Mouse (Mus musculus) small intestine, adult 2 months (tissue): Measurements from ENCODE around the gene Maml3. TPM values are rescaled to one million over a fixed set of nuclear protein-coding genes. Genes with fewer than 3 reads are reported as not detected.

ENCODE experiments used
- H3K27ac ChIP-seq: fragments of 200-500 bp; 2 replicates; pipeline ENCODE4 v1.5.1; 2012; ENCODE audit warnings: low read depth, low read length, control low read depth, inconsistent platforms; ENCODE audit not compliant: insufficient read depth
- H3K27me3 ChIP-seq: fragments of 200-500 bp; 2 replicates; pipeline ENCODE4 v1.6.1; 2012; ENCODE audit warnings: mild to moderate bottlenecking, moderate library complexity, low read length, inconsistent platforms; ENCODE audit not compliant: control insufficient read depth, insufficient read depth
- H3K36me3 ChIP-seq: fragments of 200-500 bp; 2 replicates; pipeline ENCODE4 v1.6.1; 2012; ENCODE audit warnings: mild to moderate bottlenecking, low read length, control low read depth, inconsistent platforms; ENCODE audit not compliant: control insufficient read depth, insufficient read depth
- H3K4me1 ChIP-seq: fragments of 200-500 bp; 2 replicates; pipeline ENCODE4 v1.6.1; 2012; ENCODE audit warnings: low read length, inconsistent platforms, mixed read lengths; ENCODE audit not compliant: control insufficient read depth, insufficient read depth, insufficient read length
- H3K4me3 ChIP-seq: fragments of 200-500 bp; 2 replicates; pipeline ENCODE4 v1.5.1; 2012; ENCODE audit warnings: low read depth, mild to moderate bottlenecking, control low read depth, inconsistent platforms, low read length, moderate library complexity
- CTCF ChIP-seq: fragments of 200-500 bp; IDR thresholded peaks from 2 replicates; pipeline ENCODE4 v1.5.1; 2012; ENCODE audit warnings: low read depth, mild to moderate bottlenecking, control low read depth, inconsistent platforms, low read length, moderate library complexity, mixed read lengths; ENCODE audit not compliant: insufficient replicate concordance, insufficient read length; ENCODE audit errors: extremely low read depth
- POLR2A ChIP-seq: fragments of 200-500 bp; IDR thresholded peaks from 2 replicates; pipeline ENCODE4 v1.6.1; 2012; ENCODE audit warnings: low read depth, mild to moderate bottlenecking, control low read depth, inconsistent platforms, low read length, moderate library complexity
- WGBS: fragments of 180-500 bp; shearing (Covaris S2); methylation state at CpG from one replicate; pipeline ENCODE4 v1.1.7; 2018; 5-methylcytosine and 5-hydroxymethylcytosine counted together
- polyA plus RNA-seq: library from polyadenylated mRNA; depleted of rRNA; stranded (reverse); fragments of >200 nt; gene quantifications from 2 replicates; pipeline ENCODE4 v1.2.3, GENCODE M21; 2012

Maml3 gene
- polyA plus RNA-seq, 1 experiment: 3.2 TPM

- H3K4me3 ChIP-seq: no peak overlapping the region
- no peaks in the 10 kb centered on the region for H3K36me3 ChIP-seq
- H3K27ac ChIP-seq: no peak overlapping the region
- no peaks in the 10 kb centered on the region for H3K27me3 ChIP-seq
- no peak for TF ChIP-seq CTCF
- 94% methylated on average over 10 of the region's 10 CpGs for WGBS
- peaks cover 2% of the 10 kb centered on the region; the same call in 1 of the 2 replicates for H3K4me1 ChIP-seq
These were observed 250.7 kb downstream of the Maml3 start for GRCm38 (mm10) chr3:51854152-51854551.

- H3K4me3 ChIP-seq: no peak overlapping the region
- no peak overlapping the region for H3K27ac ChIP-seq
- no peaks in the 10 kb centered on the region for H3K27me3 ChIP-seq
- H3K4me1 ChIP-seq: peaks cover 2% of the 10 kb centered on the region; the same call in 1 of the 2 replicates
- 91% methylated on average over 7 of the region's 7 CpGs for WGBS
- no peaks in the 10 kb centered on the region for H3K36me3 ChIP-seq
- TF ChIP-seq CTCF: no peak
- TF ChIP-seq POLR2A: no peak
These were observed 251.3 kb downstream of the Maml3 start for GRCm38 (mm10) chr3:51853610-51854009.

DNA sequence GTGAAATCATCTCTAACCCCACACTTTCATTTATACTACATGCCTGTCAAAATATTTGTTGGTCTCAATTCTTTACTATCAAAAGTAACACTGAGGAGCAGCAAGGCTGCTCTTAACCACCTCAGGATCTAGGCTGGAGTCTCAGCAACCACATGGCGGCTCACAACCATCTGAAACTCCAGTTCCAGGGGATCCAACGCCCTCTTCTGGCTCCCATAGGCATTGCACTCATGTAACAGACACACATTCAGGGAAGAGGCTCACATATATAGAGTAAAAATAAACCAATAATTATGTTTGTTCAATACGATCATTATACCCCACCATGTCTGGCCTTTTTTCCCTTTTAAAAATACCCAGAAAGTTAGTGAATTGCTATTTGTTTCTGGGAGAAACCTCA is 252.2 kb downstream of the Maml3 start:
- Histone ChIP-seq H3K4me1 (peaks cover 2% of the 10 kb centered on the region; the same call in 1 of the 2 replicates), H3K27me3 (no peaks in the 10 kb centered on the region), H3K36me3 (no peaks in the 10 kb centered on the region), H3K27ac (no peak overlapping the region), H3K4me3 (no peak overlapping the region)
- WGBS: 80% methylated on average over 3 of the region's 3 CpGs
- TF ChIP-seq CTCF: no peak
- no peak for TF ChIP-seq POLR2A

DNA sequence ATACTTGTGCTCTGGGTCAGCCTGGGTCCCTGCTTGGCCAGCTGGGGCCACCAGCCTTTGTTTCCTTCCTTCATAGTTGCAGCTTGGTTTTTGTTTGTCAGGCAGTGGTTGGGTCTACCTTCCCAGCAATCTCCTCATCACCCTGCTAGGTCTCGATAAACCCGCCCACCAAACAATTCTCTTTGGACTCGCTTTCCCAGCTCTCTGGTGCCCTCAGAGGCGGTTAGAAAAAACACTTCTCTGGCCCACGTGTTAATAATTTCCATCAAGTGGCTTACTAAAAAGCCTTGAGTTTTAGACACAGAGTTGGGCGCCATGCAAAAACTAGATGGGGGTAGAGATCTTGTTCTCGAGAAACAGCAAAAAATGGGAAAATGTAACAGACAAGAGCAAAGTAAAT is 253.3 kb downstream of the Maml3 start:
- TF ChIP-seq CTCF: no peak
- no peak for TF ChIP-seq POLR2A
- WGBS: 76% methylated on average over 7 of the region's 7 CpGs
- no peaks in the 10 kb centered on the region for H3K27me3 ChIP-seq
- peaks cover 4% of the 10 kb centered on the region; the same call in 1 of the 2 replicates for H3K4me1 ChIP-seq
- H3K27ac ChIP-seq: no peak overlapping the region
- H3K36me3 ChIP-seq: no peaks in the 10 kb centered on the region
- no peak overlapping the region for H3K4me3 ChIP-seq

- no peak overlapping the region for H3K27ac ChIP-seq
- 45% methylated on average over 6 of the region's 6 CpGs for WGBS
These were observed 255.4 kb downstream of the Maml3 start for GRCm38 (mm10) chr3:51849462-51849861.

DNA sequence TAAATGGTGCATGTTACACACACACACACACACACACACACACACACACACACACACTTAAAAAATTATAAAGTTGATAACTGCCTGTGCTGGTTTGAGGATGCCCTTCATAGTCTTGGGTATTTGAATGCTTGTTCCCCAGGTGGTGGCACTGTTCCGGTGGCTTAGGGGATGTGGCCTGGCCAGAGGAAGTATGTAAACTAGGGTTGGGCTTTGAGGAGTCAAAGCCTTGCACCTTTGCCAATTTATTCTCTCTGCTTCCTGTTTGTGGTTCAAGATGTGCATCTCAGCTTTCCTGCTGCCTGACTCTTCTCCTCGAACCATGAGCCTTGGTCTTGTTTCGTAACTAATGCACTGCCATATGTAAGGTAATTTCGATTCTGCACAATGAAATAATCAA is 257.6 kb downstream of the Maml3 start:
- H3K36me3 ChIP-seq: no peaks in the 10 kb centered on the region
- no peaks in the 10 kb centered on the region for H3K27me3 ChIP-seq
- no peak overlapping the region for H3K4me3 ChIP-seq
- 85% methylated on average over 4 of the region's 4 CpGs for WGBS
- H3K27ac ChIP-seq: no peak overlapping the region
- H3K4me1 ChIP-seq: peaks cover 14% of the 10 kb centered on the region
- TF ChIP-seq CTCF: no peak
- no peak for TF ChIP-seq POLR2A

More at GRCm38 (mm10) chr3:51849462-51849861, 255.4 kb downstream of the Maml3 start:
- H3K4me1 ChIP-seq: peaks cover 11% of the 10 kb centered on the region; the same call in 1 of the 2 replicates
- H3K36me3 ChIP-seq: no peaks in the 10 kb centered on the region
- H3K27me3 ChIP-seq: no peaks in the 10 kb centered on the region
- H3K4me3 ChIP-seq: no peak overlapping the region
- TF ChIP-seq CTCF (no peak), POLR2A (no peak)

DNA sequence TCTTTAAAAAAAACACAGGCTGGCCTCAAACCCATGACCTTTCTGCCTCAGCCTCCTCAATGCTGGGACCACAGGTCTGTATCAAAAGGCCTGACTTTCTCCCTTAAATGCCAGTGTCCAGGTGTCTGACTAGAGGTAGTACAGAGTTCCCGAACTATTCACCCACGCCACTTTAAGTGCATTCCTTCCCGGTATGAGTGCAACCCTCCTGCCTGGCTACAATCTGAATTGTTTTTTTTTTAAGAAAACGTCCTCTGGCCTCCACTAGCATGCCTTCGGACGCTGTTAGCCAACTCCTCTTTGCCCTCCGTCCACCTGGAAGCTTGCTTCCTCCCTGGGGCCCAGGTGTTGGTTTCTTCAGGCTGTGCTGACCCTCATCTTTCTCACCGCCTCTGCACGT is 260.6 kb downstream of the Maml3 start:
- Histone ChIP-seq H3K36me3 (no peaks in the 10 kb centered on the region), H3K4me1 (peaks cover 21% of the 10 kb centered on the region), H3K4me3 (no peak overlapping the region), H3K27ac (no peak overlapping the region), H3K27me3 (no peaks in the 10 kb centered on the region)
- WGBS: 91% methylated on average over 9 of the region's 9 CpGs
- no peak for TF ChIP-seq CTCF
- no peak for TF ChIP-seq POLR2A

GRCm38 (mm10) chr3:51842140-51842539 is 262.7 kb downstream of the Maml3 start:
- Histone ChIP-seq H3K4me1 (peaks cover 22% of the 10 kb centered on the region), H3K4me3 (peak overlapping the region; percentile 17; the same call in 1 of the 2 replicates), H3K36me3 (no peaks in the 10 kb centered on the region), H3K27me3 (no peaks in the 10 kb centered on the region), H3K27ac (no peak overlapping the region)
- WGBS: 43% methylated on average over 12 of the region's 12 CpGs
- TF ChIP-seq CTCF: no peak
- no peak for TF ChIP-seq POLR2A
